Mouse (Mus musculus) stomach, postnatal 0 days (tissue): ENCODE results near the gene Rad51b. TPM values are rescaled to one million over a fixed set of nuclear protein-coding genes. Genes with fewer than 3 reads are reported as not detected.

Source experiments
- ATAC-seq: fragments of 200-750 bp; cut with Nextera tagmentation; 2 replicates; pipeline ENCODE4 v1.8.0; 2017; ENCODE audit not compliant: low FRiP score, low TSS enrichment
- DNase-seq: peaks from one replicate; pipeline ENCODE4 v3.0.0-alpha.2; 2016; ENCODE audit warnings: low spot score
- H3K27ac ChIP-seq: fragments of 300-500 bp; sonication (generic); replicated peaks from 2 replicates; pipeline ENCODE4 v1.5.1; 2014; ENCODE audit warnings: mild to moderate bottlenecking, control low read depth
- H3K27me3 ChIP-seq: fragments of 300-500 bp; sonication (generic); 2 replicates; pipeline ENCODE4 v1.6.1; 2014; ENCODE audit warnings: low read length; ENCODE audit not compliant: control insufficient read depth, insufficient read depth
- H3K36me3 ChIP-seq: fragments of 300-500 bp; sonication (generic); 2 replicates; pipeline ENCODE4 v1.6.1; 2014; ENCODE audit warnings: low read length, mixed read lengths; ENCODE audit not compliant: control insufficient read depth, insufficient read depth
- H3K4me1 ChIP-seq: fragments of 300-500 bp; sonication (generic); replicated peaks from 2 replicates; pipeline ENCODE4 v1.6.1; 2014; ENCODE audit warnings: antibody characterized with exemption; ENCODE audit not compliant: control insufficient read depth, insufficient read depth
- H3K4me2 ChIP-seq: fragments of 300-500 bp; sonication (generic); replicated peaks from 2 replicates; pipeline ENCODE4 v1.6.1; 2014; ENCODE audit warnings: low read depth, mild to moderate bottlenecking, control low read depth, moderate library complexity
- H3K4me3 ChIP-seq: fragments of 300-500 bp; sonication (generic); 2 replicates; pipeline ENCODE4 v1.5.1; 2014; ENCODE audit warnings: low read depth, low read length, control low read depth
- H3K9ac ChIP-seq: fragments of 300-500 bp; sonication (generic); 2 replicates; pipeline ENCODE4 v1.6.1; 2014; ENCODE audit warnings: mild to moderate bottlenecking, low read length, control low read depth, mixed read lengths
- H3K9me3 ChIP-seq: fragments of 300-500 bp; sonication (generic); 2 replicates; pipeline ENCODE4 v1.6.1; 2016; ENCODE audit warnings: low read length; ENCODE audit not compliant: control insufficient read depth
- CTCF ChIP-seq: IDR thresholded peaks from 2 replicates; pipeline ENCODE4 v1.5.1; 2016; ENCODE audit warnings: antibody characterized with exemption, low read depth, mild to moderate bottlenecking, moderate library complexity
- EP300 ChIP-seq: optimal IDR thresholded peaks from 2 replicates; pipeline ENCODE3; 2016; ENCODE audit warnings: antibody characterized with exemption
- WGBS: fragments of 180-500 bp; shearing (Covaris S2); extraction: QIAGEN DNeasy Blood & Tissue Kit; methylation state at CpG from one replicate; pipeline ENCODE4 v1.1.7; 2014; 5-methylcytosine and 5-hydroxymethylcytosine counted together
- polyA plus RNA-seq: library from polyadenylated mRNA; unstranded; fragments of >200 nt; fragmentation: Nextera tagmentation; extraction: Ambion mirVana; gene quantifications from 2 replicates; pipeline ENCODE4 v1.2.1, GENCODE M21; 2015

The Rad51b gene
- polyA plus RNA-seq, 1 experiment from 2014 or later = 2.0 TPM

GRCm38 (mm10) chr12:79762570-79763275, 465.6 kb downstream of the Rad51b start:
- Histone ChIP-seq H3K27ac (no peak overlapping the region), H3K4me3 (no peak overlapping the region), H3K4me1 (peaks cover 8% of the 10 kb centered on the region), H3K4me2 (no peak overlapping the region), H3K9me3 (no peaks in the 10 kb centered on the region), H3K36me3 (no peaks in the 10 kb centered on the region), H3K9ac (no peak overlapping the region), H3K27me3 (no peaks in the 10 kb centered on the region)
- DNase-seq (no peak), ATAC-seq (no peak)
- 37% methylated on average over 7 of the region's 7 CpGs for WGBS
- TF ChIP-seq EP300 = no peak
- TF ChIP-seq CTCF = no peak

- TF ChIP-seq EP300 = no peak
- TF ChIP-seq CTCF = no peak
- WGBS = 57% methylated on average over 6 of the region's 6 CpGs
- H3K36me3 ChIP-seq = no peaks in the 10 kb centered on the region
- H3K4me1 ChIP-seq = peaks cover 6% of the 10 kb centered on the region; the same call in 1 of the 2 replicates
- no peaks in the 10 kb centered on the region for H3K9me3 ChIP-seq
- H3K27ac ChIP-seq = no peak overlapping the region
- no peak overlapping the region for H3K9ac ChIP-seq
- H3K27me3 ChIP-seq = no peaks in the 10 kb centered on the region
- no peak overlapping the region for H3K4me2 ChIP-seq
- DNase-seq = no peak
- H3K4me3 ChIP-seq = no peak overlapping the region
- no peak for ATAC-seq
Observed at GRCm38 (mm10) chr12:79766116-79766515, 469.0 kb downstream of the Rad51b start.

- Histone ChIP-seq H3K4me3 (no peak overlapping the region), H3K9me3 (0 out of 2 replicates have a peak, but pooled peaks cover 1% of the 10 kb centered on the region), H3K4me2 (no peak overlapping the region), H3K4me1 (0 out of 2 replicates have a peak, but pooled peaks cover 3% of the 10 kb centered on the region), H3K36me3 (no peaks in the 10 kb centered on the region), H3K27ac (no peak overlapping the region), H3K9ac (no peak overlapping the region), H3K27me3 (no peaks in the 10 kb centered on the region)
- DNase-seq (no peak), ATAC-seq (no peak)
- 66% methylated on average over 7 of the region's 7 CpGs for WGBS
- TF ChIP-seq EP300 (no peak), CTCF (no peak)
Observed at GRCm38 (mm10) chr12:79768741-79769322, 471.8 kb downstream of the Rad51b start.

- no peak for TF ChIP-seq CTCF
- no peak for TF ChIP-seq EP300
Observed at GRCm38 (mm10) chr12:79769763-79770162, 472.7 kb downstream of the Rad51b start.

GRCm38 (mm10) chr12:79771194-79771593, 474.1 kb downstream of the Rad51b start:
- no peak for ATAC-seq

More at GRCm38 (mm10) chr12:79769763-79770162, 472.7 kb downstream of the Rad51b start:
- WGBS = 87% methylated on average over 9 of the region's 9 CpGs
- ATAC-seq = no peak
- Histone ChIP-seq H3K27ac (no peak overlapping the region), H3K9me3 (0 out of 2 replicates have a peak, but pooled peaks cover 2% of the 10 kb centered on the region), H3K4me3 (no peak overlapping the region), H3K27me3 (no peaks in the 10 kb centered on the region), H3K4me1 (0 out of 2 replicates have a peak, but pooled peaks cover 3% of the 10 kb centered on the region), H3K4me2 (no peak overlapping the region), H3K9ac (no peak overlapping the region), H3K36me3 (no peaks in the 10 kb centered on the region)
- DNase-seq = no peak

GRCm38 (mm10) chr12:79771741-79772140, 474.7 kb downstream of the Rad51b start:
- ATAC-seq (no peak), DNase-seq (no peak)
- H3K36me3 ChIP-seq = no peaks in the 10 kb centered on the region
- H3K9me3 ChIP-seq = 0 out of 2 replicates have a peak, but pooled peaks cover 2% of the 10 kb centered on the region
- H3K27ac ChIP-seq = no peak overlapping the region
- WGBS = 58% methylated on average over 3 of the region's 3 CpGs
- no peaks in the 10 kb centered on the region for H3K27me3 ChIP-seq
- H3K4me3 ChIP-seq = no peak overlapping the region
- H3K4me2 ChIP-seq = no peak overlapping the region
- no peak for TF ChIP-seq EP300
- TF ChIP-seq CTCF = no peak
- no peak overlapping the region for H3K9ac ChIP-seq
- H3K4me1 ChIP-seq = 0 out of 2 replicates have a peak, but pooled peaks cover 3% of the 10 kb centered on the region

More at GRCm38 (mm10) chr12:79771194-79771593, 474.1 kb downstream of the Rad51b start:
- no peak for DNase-seq
- Histone ChIP-seq H3K9ac (no peak overlapping the region), H3K27ac (no peak overlapping the region), H3K9me3 (0 out of 2 replicates have a peak, but pooled peaks cover 2% of the 10 kb centered on the region), H3K4me3 (no peak overlapping the region), H3K4me2 (no peak overlapping the region), H3K27me3 (no peaks in the 10 kb centered on the region), H3K36me3 (no peaks in the 10 kb centered on the region), H3K4me1 (0 out of 2 replicates have a peak, but pooled peaks cover 3% of the 10 kb centered on the region)
- WGBS = 97% methylated on average over 4 of the region's 4 CpGs
- TF ChIP-seq CTCF (no peak), EP300 (no peak)
